Mouse (Mus musculus) heart, adult 2 months (tissue): ENCODE data around the gene Lce3c. TPM values are rescaled to one million over a fixed set of nuclear protein-coding genes. Genes with fewer than 3 reads are reported as not detected.

ENCODE experiments used
- DNase-seq, 2 experiments: peaks; one replicate each; pipeline ENCODE4 v3.0.0; 2021
- H3K27ac ChIP-seq: fragments of 200-600 bp; 2 replicates; pipeline ENCODE4 v1.8.1; 2022
- H3K27me3 ChIP-seq: fragments of 200-500 bp; 2 replicates; pipeline ENCODE4 v1.6.1; 2012; ENCODE audit warnings: mild to moderate bottlenecking, low read length, inconsistent platforms, mixed read lengths; ENCODE audit not compliant: control insufficient read depth, insufficient read depth
- H3K36me3 ChIP-seq: fragments of 200-500 bp; 2 replicates; pipeline ENCODE4 v1.6.1; 2012; ENCODE audit warnings: low read length, inconsistent platforms; ENCODE audit not compliant: control insufficient read depth, insufficient read depth
- H3K4me1 ChIP-seq: fragments of 200-500 bp; 2 replicates; pipeline ENCODE4 v1.6.1; 2011; ENCODE audit warnings: low read length; ENCODE audit not compliant: control insufficient read depth, insufficient read depth
- H3K4me3 ChIP-seq: fragments of 200-600 bp; 2 replicates; pipeline ENCODE4 v1.8.1; 2022
- H3K79me2 ChIP-seq: fragments of 200-500 bp; replicated peaks from 2 replicates; pipeline ENCODE4 v1.6.1; 2012; ENCODE audit warnings: mild to moderate bottlenecking, inconsistent platforms, low read length, moderate library complexity, mixed read lengths; ENCODE audit not compliant: control insufficient read depth, insufficient read depth
- H3K9ac ChIP-seq: fragments of 200-500 bp; 2 replicates; pipeline ENCODE4 v1.6.1; 2012; ENCODE audit warnings: low read depth, mild to moderate bottlenecking, control low read depth, inconsistent platforms, low read length, mixed read lengths
- CTCF ChIP-seq: fragments of 200-600 bp; IDR thresholded peaks from 2 replicates; pipeline ENCODE4 v1.8.1; 2022; ENCODE audit warnings: antibody characterized with exemption, mild to moderate bottlenecking, moderate library complexity
- EP300 ChIP-seq: fragments of 200-500 bp; IDR thresholded peaks from 2 replicates; pipeline ENCODE4 v1.6.1; 2011; ENCODE audit warnings: low read depth, low read length, control low read depth; ENCODE audit not compliant: insufficient read depth
- POLR2A ChIP-seq: fragments of 200-500 bp; IDR thresholded peaks from 2 replicates; pipeline ENCODE4 v1.6.1; 2011; ENCODE audit warnings: mild to moderate bottlenecking, low read depth, low read length, control low read depth; ENCODE audit not compliant: insufficient read depth
- WGBS: fragments of 180-500 bp; shearing (Covaris S2); methylation state at CpG from one replicate; pipeline ENCODE4 v1.1.7; 2018; 5-methylcytosine and 5-hydroxymethylcytosine counted together
- intact Hi-C: fragments of 180-260 bp; cut with DNase I; formaldehyde crosslinking; loops from one replicate; pipeline ENCODE4 v1.15.1; 2025
- long read RNA-seq: library from polyadenylated mRNA; stranded (forward); transcript quantifications from one replicate; pipeline ENCODE4 v2.0.0, GENCODE M21; 2021
- polyA plus RNA-seq: library from polyadenylated mRNA; depleted of rRNA; stranded (reverse); fragments of >200 nt; gene quantifications from 2 replicates; pipeline ENCODE4 v1.2.3, GENCODE M21; 2012; rRNA removed
- total RNA-seq, 2 experiments: library from RNA; stranded (reverse); gene quantifications; 2 replicates each; pipeline ENCODE4 v1.2.3; 2021

The Lce3c gene
- not detected for total RNA-seq
- polyA plus RNA-seq = not detected in 2 replicates
- long read RNA-seq = 0 reads

GRCm38 (mm10) chr3:92944186-92944585 is at the start of gene Lce3c:
Lce3c (plus strand) TSS chr3:92944486.
- intact Hi-C loops = no loop called here
- Histone ChIP-seq H3K27me3 (no peaks in the 10 kb centered on the region), H3K27ac (no peak within 1 kb of the TSS), H3K4me1 (no peaks in the 10 kb centered on the region), H3K4me3 (no peak within 1 kb of the TSS), H3K36me3 (no peaks in the 10 kb centered on the region), H3K9ac (no peak within 1 kb of the TSS), H3K79me2 (no peaks in the 10 kb centered on the region)
- 81% methylated on average over 1 of the region's 1 CpGs for WGBS
- no peak for TF ChIP-seq EP300
- no peak for TF ChIP-seq CTCF
- no peak for TF ChIP-seq POLR2A
- no peak for DNase-seq

GRCm38 (mm10) chr3:92894489-92894888 is 49.8 kb upstream of the Lce3c start:
- intact Hi-C loops = no loop called here
- Histone ChIP-seq H3K4me3 (no peak overlapping the region), H3K36me3 (no peaks in the 10 kb centered on the region), H3K27ac (no peak overlapping the region), H3K79me2 (no peaks in the 10 kb centered on the region), H3K27me3 (no peaks in the 10 kb centered on the region), H3K9ac (no peak overlapping the region), H3K4me1 (no peaks in the 10 kb centered on the region)
- WGBS = 29% methylated on average over 1 of the region's 1 CpGs
- no peak for DNase-seq
- TF ChIP-seq EP300 (no peak), POLR2A (no peak), CTCF (no peak)

GRCm38 (mm10) chr3:92902992-92903391 is 41.3 kb upstream of the Lce3c start:
- Histone ChIP-seq H3K36me3 (no peaks in the 10 kb centered on the region), H3K4me1 (no peaks in the 10 kb centered on the region), H3K9ac (no peak overlapping the region), H3K79me2 (no peaks in the 10 kb centered on the region), H3K27me3 (no peaks in the 10 kb centered on the region), H3K27ac (no peak overlapping the region), H3K4me3 (no peak overlapping the region)
- WGBS = 14% methylated on average over 3 of the region's 3 CpGs
- TF ChIP-seq EP300 (no peak), CTCF (peak; percentile 66)
- intact Hi-C loops = no loop called here
- DNase-seq = no peak

GRCm38 (mm10) chr3:92903640-92904039 is 40.6 kb upstream of the Lce3c start:
- WGBS = 21% methylated on average over 4 of the region's 4 CpGs
- H3K4me3 ChIP-seq = no peak overlapping the region
- TF ChIP-seq EP300 (no peak), POLR2A (no peak), CTCF (peak; percentile 32)
- H3K4me1 ChIP-seq = no peaks in the 10 kb centered on the region
- H3K79me2 ChIP-seq = no peaks in the 10 kb centered on the region
- DNase-seq = no peak
- H3K36me3 ChIP-seq = no peaks in the 10 kb centered on the region
- H3K27ac ChIP-seq = no peak overlapping the region
- H3K27me3 ChIP-seq = no peaks in the 10 kb centered on the region
- no peak overlapping the region for H3K9ac ChIP-seq
- intact Hi-C loops = no loop called here

GRCm38 (mm10) chr3:92905182-92905581 is 39.1 kb upstream of the Lce3c start:
- Histone ChIP-seq H3K4me3 (no peak overlapping the region), H3K4me1 (no peaks in the 10 kb centered on the region), H3K79me2 (no peaks in the 10 kb centered on the region), H3K36me3 (no peaks in the 10 kb centered on the region), H3K9ac (no peak overlapping the region), H3K27me3 (no peaks in the 10 kb centered on the region), H3K27ac (no peak overlapping the region)
- intact Hi-C loops = no loop called here
- 40% methylated on average over 3 of the region's 3 CpGs for WGBS
- no peak for TF ChIP-seq EP300
- DNase-seq = no peak

GRCm38 (mm10) chr3:92907571-92907970 is 36.7 kb upstream of the Lce3c start:
- Histone ChIP-seq H3K9ac (no peak overlapping the region), H3K27ac (no peak overlapping the region), H3K79me2 (no peaks in the 10 kb centered on the region), H3K4me3 (no peak overlapping the region), H3K4me1 (no peaks in the 10 kb centered on the region), H3K27me3 (no peaks in the 10 kb centered on the region), H3K36me3 (no peaks in the 10 kb centered on the region)
- TF ChIP-seq EP300 (no peak), POLR2A (no peak), CTCF (peak; percentile 69)
- no peak for DNase-seq
- intact Hi-C loops = no loop called here
- 25% methylated on average over 4 of the region's 4 CpGs for WGBS

GRCm38 (mm10) chr3:92920364-92920763 is 23.9 kb upstream of the Lce3c start:
- intact Hi-C loops = no loop called here
- Histone ChIP-seq H3K36me3 (no peaks in the 10 kb centered on the region), H3K4me3 (no peak overlapping the region), H3K79me2 (no peaks in the 10 kb centered on the region), H3K9ac (no peak overlapping the region), H3K27ac (no peak overlapping the region), H3K4me1 (no peaks in the 10 kb centered on the region), H3K27me3 (no peaks in the 10 kb centered on the region)
- TF ChIP-seq CTCF (peak; percentile 32), EP300 (no peak), POLR2A (no peak)
- WGBS = 48% methylated on average over 4 of the region's 4 CpGs
- no peak for DNase-seq
